Mouse (Mus musculus): ENCODE measurements around the gene Sbno1. TPM values are rescaled to one million over a fixed set of nuclear protein-coding genes. Genes with fewer than 3 reads are reported as not detected.

Sbno1 gene
- total RNA-seq (2021), result 90.7 and 103 TPM in 2 replicates
- long read RNA-seq, experiment 1, full-length matches to known transcripts, result 2 of 15 reads
- long read RNA-seq, experiment 1, partial matches to known transcripts, result 2 of 15 reads
- long read RNA-seq, experiment 1, other reads (novel, unspliced or antisense), result 11 of 15 reads
- long read RNA-seq, experiment 2, full-length matches to known transcripts, result 3 of 12 reads
- long read RNA-seq, experiment 2, partial matches to known transcripts, result 2 of 12 reads
- long read RNA-seq, experiment 2, other reads (novel, unspliced or antisense), result 7 of 12 reads

- peak; percentile 98 for DNase-seq
Observed at GRCm38 (mm10) chr5:124425412-124426259, at the start of gene Sbno1. TSS of gene Sbno1 (minus strand) at chr5:124426001.

GRCm38 (mm10) chr5:124470591-124471171, 44.9 kb upstream of the Sbno1 start:
- DNase-seq, result no peak

DNA sequence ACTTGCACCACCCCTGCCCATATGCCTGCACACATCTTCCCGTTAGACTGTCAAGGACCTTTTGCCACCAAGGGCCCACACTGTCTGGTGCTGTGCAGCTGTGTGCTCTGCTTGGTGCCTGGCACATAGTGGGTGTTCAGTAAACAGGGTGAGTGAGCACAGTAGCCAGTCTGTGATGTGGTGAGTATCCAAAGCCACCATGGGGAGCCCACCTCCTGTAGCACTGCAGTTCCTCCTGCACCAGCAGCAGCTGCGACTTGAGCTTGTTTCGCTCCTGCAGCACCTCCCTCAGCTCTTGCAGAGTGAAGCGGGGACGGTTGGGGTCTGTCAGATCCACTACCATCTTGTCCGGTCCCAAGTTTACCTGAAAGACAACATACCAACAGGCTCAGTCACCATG, 43.7 kb upstream of the Sbno1 start:
- no peak for DNase-seq

GRCm38 (mm10) chr5:124468365-124468764, 42.6 kb upstream of the Sbno1 start:
- no peak for DNase-seq

DNA sequence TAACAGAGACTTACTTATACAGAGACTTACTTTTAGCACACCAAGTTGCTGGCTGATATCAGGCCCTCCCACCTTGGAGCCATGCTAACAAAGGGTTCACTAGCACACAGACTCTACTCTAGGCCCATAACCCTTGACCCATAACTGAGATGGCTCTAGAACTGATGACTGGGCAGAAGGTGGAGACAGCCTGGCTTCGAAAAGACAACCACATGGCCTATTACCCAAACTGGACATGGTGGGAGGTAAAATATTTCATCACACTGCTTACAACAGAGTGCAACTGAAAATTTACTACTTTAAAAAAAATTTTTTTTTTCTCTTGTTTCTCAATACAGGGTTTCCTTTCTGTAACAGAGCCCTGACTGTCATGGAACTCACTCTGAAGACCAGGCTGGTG, 42.0 kb upstream of the Sbno1 start:
- DNase-seq, result no peak

DNA sequence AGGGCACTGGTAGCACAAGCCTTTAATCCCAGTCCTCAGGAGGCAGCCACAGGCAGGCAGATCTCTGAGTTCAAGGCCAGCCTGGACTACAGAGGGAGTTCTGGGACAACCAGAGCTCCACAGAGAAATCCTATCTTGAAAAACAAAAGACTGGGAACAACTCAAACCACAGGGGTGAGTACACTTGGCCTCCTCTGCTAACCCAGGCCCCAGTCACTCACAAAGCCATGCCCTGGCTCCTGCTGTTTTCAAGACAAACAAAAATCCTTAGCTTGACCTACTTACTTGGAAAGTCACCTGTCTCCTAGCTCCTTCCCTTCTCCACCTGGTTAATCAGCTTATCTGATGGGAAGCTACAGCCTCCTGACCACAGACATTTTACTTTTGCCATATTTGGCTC, 39.1 kb upstream of the Sbno1 start:
- no peak for DNase-seq

DNA sequence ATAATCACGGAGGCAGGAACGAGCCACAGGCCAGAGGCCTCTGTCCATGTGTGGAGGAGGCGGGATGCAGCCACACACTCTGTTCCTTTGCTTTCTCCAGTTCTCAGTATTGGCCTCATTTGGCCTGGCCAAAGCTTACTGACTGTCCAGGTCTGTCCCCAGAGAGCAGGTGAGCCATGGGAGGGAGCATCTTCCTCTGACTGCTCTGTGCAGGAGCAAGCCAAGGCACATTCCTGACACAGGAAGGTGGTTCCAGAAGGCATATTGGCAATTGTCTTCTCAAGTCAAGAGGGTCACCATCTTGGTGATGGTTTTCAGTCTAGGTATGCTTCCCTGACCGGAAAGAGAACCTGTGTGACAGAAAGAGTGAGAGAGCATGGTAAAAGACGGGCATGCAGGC, 37.7 kb upstream of the Sbno1 start:
- DNase-seq, result no peak

- DNase-seq, result no peak
Observed at GRCm38 (mm10) chr5:124462297-124463025, 36.7 kb upstream of the Sbno1 start.

DNA sequence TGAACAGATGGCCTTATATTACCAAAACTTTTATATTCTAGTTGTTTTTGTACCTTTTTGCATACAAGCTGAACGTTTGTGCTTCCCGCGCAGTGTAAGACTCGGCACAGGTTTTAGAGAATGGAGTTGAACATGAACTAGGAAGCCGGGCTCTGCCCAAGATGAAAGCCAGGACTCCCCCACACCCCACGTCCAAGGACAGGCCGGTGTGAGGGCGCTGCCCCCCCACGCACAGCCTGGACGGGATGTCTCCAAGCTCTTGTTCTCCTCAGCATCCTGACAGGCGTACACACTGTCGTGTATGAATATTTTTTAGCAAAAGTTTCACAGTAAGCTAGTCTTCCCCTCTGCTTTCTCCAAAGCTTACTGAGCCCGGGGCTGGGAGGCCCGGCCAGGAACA, 35.1 kb upstream of the Sbno1 start:
- peak; percentile 73 for DNase-seq

- DNase-seq, result no peak
Observed at GRCm38 (mm10) chr5:124456762-124457161, 31.0 kb upstream of the Sbno1 start.

DNA sequence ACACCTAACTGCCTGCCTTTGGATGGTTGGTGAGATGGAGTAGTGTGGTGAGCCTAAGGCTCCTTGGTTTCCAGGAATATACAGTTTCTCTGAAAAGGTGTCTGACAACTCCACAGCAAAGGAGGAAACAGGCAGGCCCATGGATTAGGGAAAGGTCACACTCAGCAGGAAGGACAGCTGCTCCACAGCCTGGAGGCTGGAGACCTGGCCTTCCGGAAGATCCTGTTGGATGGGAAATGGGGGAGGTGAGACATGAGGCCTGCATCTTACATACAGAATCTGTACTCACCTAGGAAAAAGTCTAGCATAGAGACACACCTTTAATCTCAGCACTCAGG, 28.2 kb upstream of the Sbno1 start:
- DNase-seq, result no peak

DNA sequence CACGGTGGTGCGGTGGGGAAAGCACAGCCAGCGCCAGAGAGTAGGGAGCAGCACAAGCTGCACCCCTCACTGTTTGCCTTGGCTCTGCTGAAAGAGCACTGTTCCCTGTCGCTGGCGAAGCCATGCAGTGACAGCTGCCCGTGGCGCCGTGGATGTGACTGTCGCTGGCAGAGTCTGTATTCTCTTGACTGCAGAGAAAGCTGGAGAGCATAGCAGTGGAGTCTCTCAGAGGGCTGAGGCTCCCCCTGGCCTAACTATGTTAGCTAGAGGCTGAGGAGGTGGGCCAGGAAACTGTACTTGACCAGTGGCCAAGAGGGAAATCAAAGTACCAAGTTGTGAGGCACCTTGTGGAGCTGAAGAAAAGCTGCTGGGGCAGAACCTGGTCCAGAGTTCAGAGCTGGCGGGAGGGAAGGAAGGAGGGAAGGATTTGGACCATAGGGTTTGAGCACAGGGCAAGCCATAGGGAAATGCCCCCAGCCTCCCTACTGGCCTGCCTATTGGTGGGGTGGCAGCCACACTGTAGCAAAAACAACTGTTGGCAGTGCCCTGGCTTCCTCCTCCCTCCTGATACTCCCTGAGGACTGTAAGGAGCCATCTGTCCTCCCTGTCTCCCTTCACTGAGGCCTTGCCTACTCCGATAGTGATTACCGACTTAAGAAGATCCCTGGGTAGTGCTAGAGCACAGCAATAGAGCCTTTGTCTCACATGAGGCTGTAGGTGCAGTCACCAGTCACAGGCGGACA, 27.7 kb upstream of the Sbno1 start:
- DNase-seq, result no peak

DNA sequence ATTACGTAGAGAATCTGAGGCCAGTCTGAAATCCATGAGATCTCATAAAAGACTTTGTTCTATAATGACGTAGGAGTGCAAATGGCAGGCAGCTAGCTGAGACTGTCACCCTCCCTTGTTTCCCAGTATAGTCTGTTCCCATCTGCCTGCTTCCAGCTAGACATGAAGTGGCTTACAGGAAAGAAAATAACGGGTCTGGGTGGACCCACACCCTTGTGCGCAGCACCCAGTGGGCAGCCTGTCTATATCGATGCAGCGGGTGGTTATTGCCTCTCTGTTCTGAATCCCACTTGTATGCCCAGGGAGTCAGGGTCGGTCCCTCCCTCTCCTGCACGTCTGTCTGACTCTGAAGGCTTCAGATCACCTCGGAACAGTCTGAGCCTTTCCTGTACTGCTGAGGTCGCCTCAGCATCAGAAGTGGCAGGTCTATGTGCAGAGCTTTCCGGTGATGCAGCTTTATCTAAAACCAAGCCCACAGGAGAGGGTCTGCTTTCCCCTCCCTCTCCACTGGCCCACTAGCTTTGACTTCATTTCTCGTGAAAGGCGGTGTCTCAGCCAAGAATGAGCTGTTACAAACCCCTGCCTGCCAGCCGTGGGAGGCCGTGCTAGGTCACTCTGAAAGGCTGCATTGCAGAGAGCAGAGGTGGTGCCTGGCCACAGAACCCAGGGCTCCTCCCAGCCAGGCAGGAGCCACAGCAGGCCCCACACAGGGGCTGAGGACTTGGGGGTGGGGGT, 26.9 kb upstream of the Sbno1 start:
- DNase-seq, result no peak

DNA sequence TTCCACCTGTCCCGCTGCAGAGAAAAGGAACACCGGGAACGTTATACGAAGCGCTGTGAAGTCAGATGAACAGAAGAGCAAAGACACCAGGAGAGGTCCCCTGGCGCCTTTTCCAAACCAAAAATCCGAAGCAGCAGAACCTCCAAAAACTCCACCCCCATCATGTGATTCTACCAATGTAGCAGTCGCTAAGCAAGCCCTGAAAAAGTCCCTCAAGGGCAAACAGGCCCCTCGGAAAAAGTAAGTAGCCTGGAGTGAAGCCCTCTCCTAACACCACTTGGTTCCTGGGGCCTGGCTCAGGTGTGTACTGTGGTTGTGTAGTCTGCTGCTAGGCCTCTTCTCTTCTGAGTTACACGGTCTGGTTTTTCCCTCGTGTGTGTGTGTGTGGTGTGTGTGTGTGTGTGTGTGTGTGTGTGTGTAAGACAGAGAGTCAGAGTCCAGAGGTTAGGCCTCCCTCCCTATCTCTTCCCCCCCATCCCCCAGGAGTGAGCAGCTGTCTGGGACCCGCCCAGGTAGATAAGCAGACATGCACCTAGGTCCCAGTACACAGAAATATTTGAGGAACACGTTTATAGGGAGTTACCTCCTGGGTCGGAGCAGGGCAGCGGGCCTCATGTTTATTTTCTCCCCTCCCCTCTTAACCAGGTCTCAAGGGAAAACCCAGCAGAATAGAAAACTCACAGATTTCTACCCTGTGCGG, 25.0 kb upstream of the Sbno1 start:
- DNase-seq, result no peak

DNA sequence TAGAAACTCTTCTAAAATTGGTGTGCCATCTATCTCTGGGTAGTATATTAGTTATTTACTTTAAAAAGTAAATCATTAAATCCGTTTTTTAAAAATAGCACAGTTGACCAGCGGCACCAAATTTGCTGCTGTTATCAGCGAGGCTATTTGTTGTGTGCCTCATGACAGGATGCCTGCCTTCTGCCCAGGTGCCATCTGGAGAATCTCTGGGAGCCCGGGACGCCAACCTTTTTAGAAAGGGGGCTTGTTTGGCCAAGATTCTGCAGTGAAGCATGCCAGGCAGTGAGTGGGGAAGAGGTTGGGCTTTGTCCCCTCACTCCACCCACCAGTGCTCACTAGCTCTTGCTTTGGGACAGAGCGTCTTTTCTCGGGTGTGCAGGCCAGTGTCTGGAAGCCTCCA, 24.2 kb upstream of the Sbno1 start:
- DNase-seq, result no peak

GRCm38 (mm10) chr5:124449494-124449893, 23.7 kb upstream of the Sbno1 start:
- DNase-seq, result peak; percentile 68

GRCm38 (mm10) chr5:124446301-124446881, 20.6 kb upstream of the Sbno1 start:
- DNase-seq, result peak; percentile 87

DNA sequence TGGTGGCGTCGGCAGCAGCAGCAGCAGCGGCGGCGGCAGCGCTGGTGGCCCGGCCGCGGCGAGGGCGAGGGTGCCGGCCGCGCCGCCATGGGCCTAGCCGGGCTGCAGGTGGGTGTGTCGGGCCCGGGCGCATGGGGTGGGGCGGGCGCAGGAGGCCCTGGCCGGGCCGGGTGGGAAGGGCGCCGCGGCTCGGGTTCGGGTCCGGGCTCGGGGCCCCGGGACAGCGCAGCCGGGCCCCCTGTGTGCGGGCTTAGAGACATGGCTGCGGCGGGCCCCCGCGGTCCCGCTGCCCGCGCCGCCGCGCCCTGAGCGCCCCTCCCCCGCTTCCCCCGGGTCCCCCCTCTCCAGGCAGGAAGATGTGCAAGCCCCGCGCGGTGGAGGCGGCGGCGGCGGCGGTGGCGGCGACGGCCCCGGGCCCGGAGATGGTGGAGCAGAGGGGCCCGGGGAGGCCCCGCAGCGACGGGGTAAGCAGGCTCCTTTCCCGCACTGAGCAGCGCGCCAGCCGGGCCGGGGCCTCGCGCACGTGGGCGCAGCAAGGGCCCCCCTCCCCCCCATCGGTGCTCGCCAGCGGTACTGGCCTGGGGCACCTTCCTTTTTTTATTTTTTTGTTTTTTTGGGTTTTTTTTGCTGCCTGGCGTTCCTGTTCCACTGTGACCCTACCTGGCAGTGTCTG, 20.0 kb upstream of the Sbno1 start:
- peak; percentile 76 for DNase-seq

DNA sequence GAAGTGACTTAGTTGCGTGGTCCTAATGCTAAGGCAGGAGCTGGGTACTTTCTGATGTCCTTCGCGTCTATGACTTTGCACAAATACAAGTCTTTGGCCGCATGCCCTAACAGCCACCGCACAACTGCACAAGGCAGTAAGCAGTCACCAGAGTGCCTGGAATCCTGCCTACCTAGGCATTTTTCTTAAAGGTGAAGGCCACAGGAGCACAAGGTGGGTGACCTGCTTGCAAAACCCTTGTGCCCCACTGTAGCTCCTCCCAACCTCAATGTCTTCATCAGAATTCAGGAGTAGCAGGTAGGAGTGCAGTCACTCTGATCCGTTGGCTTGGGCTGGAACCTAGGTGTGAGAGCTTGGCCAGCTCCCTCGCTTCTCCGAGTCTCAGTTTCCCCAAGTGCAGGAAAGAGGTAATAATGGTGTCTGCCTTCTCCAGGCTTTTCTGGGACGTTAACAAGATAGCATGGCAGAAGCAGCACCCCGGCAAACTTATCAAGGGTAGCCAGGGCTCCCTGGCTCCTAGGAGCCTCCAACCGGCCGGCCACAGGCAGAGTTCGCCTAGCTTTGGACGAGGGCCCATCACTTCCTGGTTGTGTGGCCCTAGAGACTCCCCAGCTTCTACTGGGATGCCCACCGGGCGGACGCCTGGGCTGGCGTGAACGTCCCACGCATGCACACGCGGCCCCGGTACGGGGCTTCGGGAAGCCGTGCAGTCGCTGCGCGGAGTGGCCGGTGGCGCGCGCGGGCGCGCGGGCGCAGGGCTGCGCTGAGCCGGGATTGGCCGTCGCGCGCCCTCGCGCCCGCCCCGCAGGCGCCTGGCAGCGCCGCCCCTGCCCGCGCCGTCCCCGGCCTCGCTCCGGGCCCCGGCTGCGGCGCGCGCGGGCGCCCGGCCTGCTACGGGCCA, 19.1 kb upstream of the Sbno1 start:
- DNase-seq, result peak; percentile 89
